Mouse (Mus musculus): Measurements from ENCODE around the gene Psma7.

The Psma7 gene

GRCm38 (mm10) chr2:180045283-180045682 is 3.0 kb upstream of the Psma7 start:
- DNase-seq (ENCODE audit: low read depth in 1 of 2, low spot score in 2 of 2) = no peak

DNA sequence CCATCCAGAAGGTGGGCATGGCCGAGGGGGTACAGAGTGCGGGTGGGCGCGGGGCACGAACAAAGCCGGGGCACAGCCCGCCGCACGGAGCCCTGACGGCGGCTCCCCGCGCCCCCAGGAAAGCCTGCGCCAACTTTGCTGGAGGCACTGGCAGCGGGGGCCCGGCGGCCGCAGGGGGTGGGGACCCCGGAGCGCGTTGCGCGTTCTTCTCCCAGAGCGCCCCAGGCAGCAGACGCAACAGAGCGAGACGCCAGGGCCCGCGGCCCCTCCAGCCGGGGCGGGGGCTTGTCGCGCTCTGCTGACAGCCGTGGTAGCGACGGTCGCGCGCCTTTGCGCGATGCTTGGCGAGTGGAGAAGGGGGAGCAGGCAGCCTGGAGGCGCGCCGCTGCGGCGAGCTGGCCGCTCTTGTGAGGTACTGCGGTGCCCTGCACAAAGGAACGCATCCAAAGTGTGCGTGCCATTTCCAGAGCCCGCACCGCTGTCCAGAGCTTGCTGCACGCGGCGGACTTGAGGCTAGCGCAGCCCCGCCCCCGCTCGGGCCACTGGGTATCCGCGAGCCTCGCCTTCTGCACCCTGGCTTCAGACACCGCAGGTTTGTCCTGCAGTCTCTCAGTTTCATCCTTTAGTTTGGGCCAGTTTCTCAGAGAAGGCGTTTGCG is 754 bp upstream of the Psma7 start:
- DNase-seq (ENCODE audit: low read depth in 1 of 2, low spot score in 2 of 2) = no peak

DNA sequence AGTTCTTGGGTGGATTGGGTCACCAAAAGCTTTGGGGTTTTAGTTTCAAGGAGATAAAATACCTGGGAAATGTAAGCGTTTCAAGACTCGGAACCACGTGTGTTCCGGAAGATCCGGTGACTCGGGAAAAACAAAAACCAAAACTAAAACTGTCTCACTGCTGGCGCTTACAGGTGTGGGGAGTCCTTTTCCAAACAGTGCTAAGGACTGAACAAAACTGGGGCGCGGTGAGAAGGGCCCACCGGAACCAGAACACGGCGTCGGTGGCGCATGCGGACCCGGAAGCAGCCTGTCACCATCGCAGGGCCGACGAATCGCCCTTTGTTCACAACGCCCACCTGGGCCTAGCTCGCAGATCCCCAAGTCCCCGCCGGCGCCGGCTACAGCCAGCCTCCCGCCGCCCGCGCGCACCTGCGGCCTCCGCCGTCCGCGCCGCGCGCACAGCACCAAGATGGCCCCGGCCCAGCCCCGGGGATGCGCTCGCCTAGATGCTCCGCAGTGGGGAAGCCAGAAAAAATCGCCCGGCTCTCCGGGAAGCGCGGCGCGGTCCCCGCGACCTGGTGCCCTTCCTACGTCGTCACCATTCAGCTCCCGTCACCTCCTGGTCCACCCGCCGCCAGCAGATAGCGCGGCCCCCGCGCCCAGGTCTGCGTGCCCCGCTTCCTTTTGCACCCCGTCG is 517 bp downstream of the Psma7 start:
- DNase-seq (ENCODE audit: low read depth in 1 of 2, low spot score in 2 of 2) = no peak

GRCm38 (mm10) chr2:180040406-180040805 is 1.8 kb downstream of the Psma7 start:
- peak in 1 of 2 experiments; percentile 47 for DNase-seq (ENCODE audit: low read depth in 1 of 2, low spot score in 2 of 2)

DNA sequence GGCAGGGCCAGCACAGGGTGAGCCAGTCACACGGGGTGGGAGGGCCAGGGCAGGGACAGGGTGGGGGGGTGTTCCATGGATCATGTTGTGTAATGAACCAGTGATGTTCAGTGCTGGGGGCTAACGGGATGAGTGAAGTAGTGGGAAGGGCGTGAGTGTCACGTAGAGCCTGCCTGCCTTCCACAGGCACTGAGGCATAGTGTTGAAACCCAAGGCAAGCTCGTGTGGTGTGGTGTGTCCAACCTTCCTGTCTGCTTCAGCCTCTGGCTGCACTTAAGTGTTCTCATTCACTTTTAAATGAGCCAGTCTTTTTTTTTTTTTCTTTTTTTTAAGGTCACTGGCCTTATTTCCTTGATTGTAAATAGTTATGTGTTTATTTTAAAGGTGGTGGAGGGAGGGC is 7.5 kb downstream of the Psma7 start:
- DNase-seq (ENCODE audit: low read depth in 1 of 2, low spot score in 2 of 2) = no peak

DNA sequence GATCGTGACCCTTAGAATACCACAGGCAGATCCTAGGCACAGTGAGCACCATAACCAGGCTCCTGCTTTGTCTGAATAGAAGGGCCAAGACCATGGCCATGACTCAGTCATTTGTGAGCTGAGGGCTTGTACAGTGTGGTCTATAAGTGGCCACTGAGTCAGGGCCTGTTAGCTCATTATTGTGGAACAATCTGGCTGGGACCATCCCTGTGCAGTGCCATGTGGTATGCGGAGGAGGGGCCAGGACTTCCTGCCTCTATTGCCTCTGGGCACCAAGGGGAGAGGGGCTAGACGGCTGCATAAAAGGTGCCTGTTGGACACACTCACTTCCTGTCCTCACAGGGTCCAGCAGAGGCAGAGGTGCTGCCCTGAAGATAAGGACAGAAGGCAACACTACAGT is 8.3 kb downstream of the Psma7 start:
- no peak for DNase-seq (ENCODE audit: low read depth in 1 of 2, low spot score in 2 of 2)

DNA sequence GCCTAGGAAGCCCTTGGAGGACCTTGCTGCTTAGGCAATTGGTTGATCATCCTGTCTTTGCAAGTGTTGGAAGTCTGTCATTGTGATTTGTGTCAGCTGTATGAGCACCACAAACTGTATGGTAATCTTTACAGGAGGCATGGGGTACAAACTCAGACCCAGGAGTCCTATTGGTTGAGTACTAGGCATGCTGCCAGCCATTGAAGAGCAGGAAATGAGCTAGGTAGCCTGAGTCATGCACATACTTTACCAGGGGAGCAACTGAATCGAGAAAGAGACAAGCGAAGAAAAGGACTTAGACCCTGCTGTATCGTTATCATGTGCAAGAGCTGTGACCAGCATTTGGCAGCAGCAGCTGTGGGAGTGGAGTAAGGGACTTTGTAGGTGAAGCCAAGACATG is 9.3 kb downstream of the Psma7 start:
- DNase-seq (ENCODE audit: low read depth in 1 of 2, low spot score in 2 of 2) = no peak

DNA sequence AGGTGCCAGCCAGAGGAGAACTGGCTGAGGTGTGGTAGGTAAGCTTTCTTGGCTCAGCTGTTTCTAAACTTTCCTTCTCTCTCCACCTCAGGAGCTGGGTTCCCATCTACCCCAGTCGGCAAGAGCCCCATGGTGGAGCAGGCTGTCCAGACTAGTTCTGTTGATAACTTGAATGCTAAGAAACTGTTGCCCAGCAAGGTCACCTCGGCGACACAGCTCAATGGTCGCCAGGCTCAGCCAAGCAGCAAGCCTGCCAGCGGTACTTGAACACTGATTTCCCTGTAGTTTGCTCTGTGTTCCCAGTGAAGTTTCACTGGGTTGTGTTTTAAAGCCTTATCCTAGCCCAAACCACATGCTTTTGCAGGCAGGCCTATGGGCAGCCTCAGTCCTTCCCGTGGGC is 11.0 kb downstream of the Psma7 start:
- no peak for DNase-seq (ENCODE audit: low read depth in 1 of 2, low spot score in 2 of 2)

DNA sequence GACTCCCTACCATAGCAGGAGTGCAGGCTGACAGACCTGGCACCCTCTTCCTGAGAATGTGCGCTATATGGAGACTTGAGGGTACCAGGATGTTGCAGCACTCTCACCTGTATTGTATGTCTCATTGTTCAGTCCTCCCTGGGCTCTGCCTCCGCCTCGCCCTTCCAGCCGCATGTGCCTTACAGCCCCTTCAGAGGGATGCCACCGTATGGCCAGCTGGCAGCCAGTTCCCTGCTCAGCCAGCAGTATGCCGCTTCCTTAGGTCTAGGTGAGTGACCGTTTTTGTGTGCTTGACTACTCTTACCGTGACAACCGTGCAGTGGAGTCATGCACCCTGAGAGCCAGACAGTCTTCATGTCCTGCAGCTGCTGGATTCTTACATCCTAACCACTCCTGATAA is 14.5 kb downstream of the Psma7 start:
- DNase-seq (ENCODE audit: low read depth in 1 of 2, low spot score in 2 of 2) = no peak

GRCm38 (mm10) chr2:180025861-180026200 is 16.4 kb downstream of the Psma7 start:
- no peak for DNase-seq (ENCODE audit: low read depth in 1 of 2, low spot score in 2 of 2)

GRCm38 (mm10) chr2:180025135-180025860 is 16.9 kb downstream of the Psma7 start:
- no peak for DNase-seq (ENCODE audit: low read depth in 1 of 2, low spot score in 2 of 2)

- peak; percentile 96 to 97 for DNase-seq (ENCODE audit: low read depth in 1 of 2, low spot score in 2 of 2)
Observed at GRCm38 (mm10) chr2:180024401-180025098, 17.7 kb downstream of the Psma7 start, which contains the start of gene Lsm14b. Gene Lsm14b, plus strand, starts transcription at chr2:180024987.

GRCm38 (mm10) chr2:180022751-180023150 is 19.5 kb downstream of the Psma7 start:
- DNase-seq (ENCODE audit: low read depth in 1 of 2, low spot score in 2 of 2) = no peak

- DNase-seq (ENCODE audit: low read depth in 1 of 2, low spot score in 2 of 2) = no peak
Observed at GRCm38 (mm10) chr2:180020919-180021318, 21.3 kb downstream of the Psma7 start.

GRCm38 (mm10) chr2:180020091-180020661 is 22.1 kb downstream of the Psma7 start:
- DNase-seq (ENCODE audit: low read depth in 1 of 2, low spot score in 2 of 2) = no peak

DNA sequence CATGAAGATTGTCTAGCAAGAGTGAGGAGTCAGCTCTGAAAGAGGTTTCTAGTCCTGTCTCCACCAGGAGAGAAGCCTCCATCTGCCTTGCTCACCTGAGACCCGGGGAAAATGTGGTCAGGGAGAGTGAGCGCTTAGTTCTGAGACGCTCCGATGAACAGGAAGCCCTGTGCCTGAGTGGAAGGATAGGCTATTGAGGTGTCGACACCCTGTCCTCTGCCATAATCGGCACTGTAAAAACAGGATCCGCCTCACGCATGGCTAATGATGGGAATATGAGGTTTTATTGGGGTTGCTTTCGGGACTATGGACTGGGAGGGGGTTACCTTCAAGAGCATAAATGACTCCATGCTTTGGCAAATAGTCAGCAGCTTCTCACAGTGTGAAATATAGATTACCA is 23.7 kb downstream of the Psma7 start:
- DNase-seq (ENCODE audit: low read depth in 1 of 2, low spot score in 2 of 2) = no peak

DNA sequence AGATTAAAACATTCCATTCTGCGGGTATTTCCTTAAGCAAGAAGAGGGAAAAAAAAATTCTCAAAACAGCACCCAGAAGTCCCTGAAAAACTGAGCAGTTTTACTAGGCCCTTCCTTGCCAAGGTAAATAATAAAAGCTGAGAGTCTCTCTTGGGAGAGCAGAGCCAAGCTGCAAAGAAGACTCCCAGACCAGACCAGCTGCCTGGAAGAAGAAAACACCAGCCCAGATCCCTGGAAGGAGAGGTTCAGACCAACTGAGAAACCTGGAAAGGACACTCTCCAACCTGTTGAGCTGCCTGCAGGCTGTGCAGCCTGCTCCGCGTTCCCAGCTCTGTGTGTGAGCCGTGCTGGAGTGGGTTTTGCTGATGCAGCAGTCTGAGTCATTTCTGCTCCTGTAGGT is 24.6 kb downstream of the Psma7 start:
- DNase-seq (ENCODE audit: low read depth in 1 of 2, low spot score in 2 of 2) = no peak

- DNase-seq (ENCODE audit: low read depth in 1 of 2, low spot score in 2 of 2) = no peak
Observed at GRCm38 (mm10) chr2:180013686-180014085, 28.5 kb downstream of the Psma7 start.

GRCm38 (mm10) chr2:180011370-180011769 is 30.9 kb downstream of the Psma7 start:
- DNase-seq (ENCODE audit: low read depth in 1 of 2, low spot score in 2 of 2) = no peak

DNA sequence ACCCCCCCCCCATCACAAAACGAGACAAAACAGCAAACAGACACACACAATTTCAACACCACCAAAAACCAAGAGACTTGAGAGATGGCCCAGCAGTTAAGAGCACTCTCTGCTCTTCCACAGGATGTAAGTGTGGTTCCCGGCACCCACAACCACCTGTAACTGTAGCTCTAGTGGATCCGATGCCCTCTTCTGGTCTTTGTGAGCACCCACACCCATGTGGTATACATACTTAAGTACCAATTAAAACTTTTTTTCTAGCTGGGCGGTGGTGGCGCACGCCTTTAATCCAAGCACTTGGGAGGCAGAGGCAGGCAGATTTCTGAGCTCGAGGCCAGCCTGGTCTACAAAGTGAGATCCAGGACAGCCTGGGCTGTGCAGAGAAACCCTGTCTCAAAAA is 31.5 kb downstream of the Psma7 start:
- DNase-seq (ENCODE audit: low read depth in 1 of 2, low spot score in 2 of 2) = no peak

GRCm38 (mm10) chr2:180006352-180007017 is 35.7 kb downstream of the Psma7 start:
- DNase-seq (ENCODE audit: low read depth in 1 of 2, low spot score in 2 of 2) = no peak
